Mouse (Mus musculus): Measurements from ENCODE around the gene Abcb10.
A peak's percentile ranks its signal among the peaks of the same experiment; 100 is the strongest.
"Not testable (repeated sequence)": the region's sequence is repeated elsewhere in the genome, so short reads cannot be mapped to it uniquely, and the experiment has no call there.

Gene Abcb10

DNA sequence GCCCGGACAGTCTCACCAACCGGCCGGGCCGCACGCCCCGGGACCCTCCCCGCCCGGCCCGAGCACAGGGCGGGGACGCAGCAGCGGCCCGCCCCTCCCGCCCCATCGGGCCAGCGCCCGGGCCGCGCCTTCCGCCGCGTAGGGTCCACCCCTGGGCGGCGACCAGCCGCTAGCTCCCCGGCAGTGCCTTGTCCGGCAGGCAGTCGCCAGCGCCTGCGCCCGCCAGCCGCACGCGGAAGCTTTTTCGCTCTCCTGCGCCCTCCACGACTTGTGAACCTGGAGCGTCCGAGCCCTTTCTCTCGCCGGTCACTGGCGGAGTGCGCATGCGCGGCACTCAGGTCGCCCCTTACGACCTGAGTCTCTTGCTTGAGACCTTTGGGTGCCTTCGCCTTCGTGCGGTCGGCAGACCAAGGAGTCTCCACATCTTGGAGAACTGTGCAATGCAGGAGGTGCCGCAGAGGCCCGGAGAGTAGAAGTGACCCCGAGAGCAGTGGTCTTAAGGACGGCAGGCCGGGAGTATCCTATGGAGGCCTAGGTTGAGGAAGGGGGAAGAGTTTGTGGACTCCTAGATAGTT is at the start of gene Abcb10:
TSS of gene Abcb10 (minus strand) at position 297 of the 575 bp plus-strand sequence.
- peak; percentile 89 for DNase-seq (ENCODE audit: extremely low spot score)

DNA sequence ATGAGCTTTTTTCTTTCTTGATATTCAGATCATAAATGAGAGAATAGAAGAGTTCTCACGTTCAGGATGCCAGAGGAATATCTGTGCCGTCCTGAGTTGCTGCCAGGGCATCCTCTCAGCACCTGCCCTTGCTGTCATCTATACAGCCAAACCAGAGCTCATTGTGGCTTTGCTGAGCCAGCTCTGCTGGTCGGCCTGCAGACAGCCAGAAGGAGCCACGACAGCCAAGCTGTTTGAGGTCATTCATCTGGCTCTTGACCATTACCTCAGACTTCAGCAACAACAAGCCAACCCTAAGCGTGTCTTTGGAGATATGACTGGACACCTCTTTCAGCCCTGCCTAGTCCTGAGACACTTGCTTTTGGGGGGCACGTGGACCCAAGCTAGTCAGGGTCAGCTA is 44.9 kb upstream of the Abcb10 start:
- DNase-seq (ENCODE audit: extremely low spot score), result no peak

DNA sequence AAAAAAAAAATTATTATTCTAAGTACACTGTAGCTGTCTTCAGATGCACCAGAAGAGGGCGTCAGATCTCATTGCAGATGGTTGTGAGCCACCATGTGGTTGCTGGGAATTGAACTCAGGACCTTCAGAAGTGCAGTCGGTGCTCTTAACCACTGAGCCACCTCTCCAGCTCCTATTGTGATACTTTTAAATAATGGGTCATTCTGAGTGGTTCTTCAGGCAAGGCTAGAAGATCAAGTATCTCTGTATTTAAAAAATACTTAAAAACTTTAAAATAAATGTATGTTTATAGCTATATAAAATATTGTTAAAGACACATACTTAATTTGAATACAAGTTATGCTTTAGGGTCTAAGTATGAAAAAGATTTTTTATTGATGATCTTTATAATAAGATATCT is 43.3 kb upstream of the Abcb10 start:
- DNase-seq (ENCODE audit: extremely low spot score), result not testable (repeated sequence)

DNA sequence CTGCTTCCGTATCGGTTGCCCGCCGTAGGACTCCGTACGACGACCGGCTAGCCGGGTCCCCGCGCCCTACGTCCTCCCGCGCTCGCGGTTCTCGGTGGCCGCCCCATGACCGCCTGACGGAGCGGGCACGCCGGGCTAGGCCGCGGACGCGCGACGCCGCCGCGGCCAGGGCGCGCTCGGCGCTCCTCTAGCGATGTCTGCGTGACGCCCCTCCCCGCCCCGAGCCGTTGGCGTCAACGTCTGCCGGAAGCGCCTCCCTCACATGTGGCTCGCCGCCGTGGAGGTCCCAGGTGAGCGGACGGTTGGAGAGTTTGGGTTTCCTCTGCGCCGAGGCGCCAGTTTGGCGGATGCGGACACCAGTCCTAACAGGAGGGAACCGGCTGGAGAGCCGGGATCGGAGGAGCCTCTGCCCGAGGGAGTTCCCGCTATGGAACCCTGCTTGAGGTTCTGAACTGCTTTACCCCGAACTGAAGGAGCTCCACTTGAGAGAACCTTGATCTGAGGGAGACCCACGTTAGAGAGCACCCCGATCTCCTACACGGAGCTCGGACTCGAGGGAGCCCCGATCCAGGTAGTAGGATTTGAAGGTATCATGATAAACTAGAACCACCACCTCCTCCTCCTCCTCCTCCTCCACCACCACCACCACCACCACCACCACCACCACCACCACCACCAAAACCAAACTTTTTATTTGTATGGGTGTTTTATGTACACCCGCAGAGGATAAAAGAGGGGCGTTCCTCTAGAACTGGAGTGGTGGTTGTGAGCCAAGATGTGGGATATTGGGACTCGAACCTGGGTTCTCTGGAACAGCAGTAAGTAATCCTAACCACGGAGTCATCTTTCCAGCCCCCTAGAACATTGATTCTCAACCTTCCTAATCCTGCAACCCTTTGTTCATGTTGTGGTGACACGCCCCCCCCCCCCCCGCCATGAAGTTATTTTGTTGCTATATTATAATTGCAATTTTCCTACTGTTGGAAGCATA is 38.6 kb upstream of the Abcb10 start, which contains the start of the genes Taf5l and Urb2:
TSS of gene Taf5l (minus strand) at position 161 of the 991 bp plus-strand sequence.
TSS of gene Urb2 (plus strand) at position 272 of the 991 bp plus-strand sequence.
- DNase-seq (ENCODE audit: extremely low spot score), result peak; percentile 94

DNA sequence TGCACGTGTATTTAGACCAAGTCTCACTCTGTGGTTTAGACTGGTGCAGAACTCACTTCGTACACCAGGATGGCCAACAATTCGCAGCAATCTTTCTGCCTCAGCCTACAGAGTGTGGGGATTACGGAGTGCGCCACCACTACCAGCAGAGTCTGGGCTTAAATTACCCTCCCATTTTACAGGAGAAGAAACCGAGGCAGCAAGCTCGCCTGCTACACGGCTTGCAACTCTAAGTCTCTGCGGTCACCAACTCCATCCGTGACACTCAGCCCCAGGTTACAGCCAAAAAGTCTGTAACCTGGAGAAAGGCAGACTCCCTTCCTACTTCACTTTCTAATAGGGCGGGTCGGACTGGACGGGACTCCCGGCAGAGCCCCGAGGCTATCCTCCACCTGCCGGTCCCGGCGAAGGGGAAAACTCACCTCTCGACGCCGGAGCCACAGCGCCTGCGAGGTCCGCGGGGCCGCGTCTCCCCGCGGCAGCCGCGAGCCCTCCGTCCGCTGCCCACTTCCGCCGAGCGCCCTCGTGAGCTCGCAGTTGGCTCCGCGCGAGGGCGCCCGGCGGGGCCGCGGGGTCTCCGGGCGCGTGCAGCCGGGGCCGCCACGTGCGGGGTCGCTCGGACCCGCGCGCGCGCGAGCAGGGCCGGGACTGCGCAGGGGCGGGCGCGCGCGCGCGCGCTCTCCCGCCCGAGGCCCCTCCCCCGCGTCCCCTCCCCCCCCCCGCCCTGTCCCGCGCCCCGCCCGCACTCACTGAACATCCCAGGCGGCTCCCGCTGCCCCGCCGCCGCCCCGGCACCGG is 37.7 kb upstream of the Abcb10 start:
- no peak for DNase-seq (ENCODE audit: extremely low spot score)

DNA sequence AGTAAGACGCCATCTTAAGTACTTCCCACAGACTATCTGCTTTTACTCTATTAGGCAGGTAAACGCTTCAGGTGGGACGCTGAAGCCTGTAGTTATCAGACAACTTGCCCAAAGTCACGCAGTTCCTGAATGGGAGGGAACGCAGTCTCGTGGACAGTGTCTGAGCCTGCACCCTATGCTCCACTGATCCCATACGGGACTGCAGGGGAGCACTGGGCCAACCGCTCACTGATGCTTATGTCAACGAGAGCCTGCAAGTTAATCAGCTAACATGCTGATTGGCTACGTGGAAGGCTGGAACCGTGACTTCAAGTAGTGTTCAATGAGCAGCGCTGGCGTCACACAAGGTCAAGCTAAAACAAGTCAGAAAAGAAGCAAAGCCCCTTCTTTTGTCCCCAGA is 36.9 kb upstream of the Abcb10 start:
- DNase-seq (ENCODE audit: extremely low spot score), result peak; percentile 22

DNA sequence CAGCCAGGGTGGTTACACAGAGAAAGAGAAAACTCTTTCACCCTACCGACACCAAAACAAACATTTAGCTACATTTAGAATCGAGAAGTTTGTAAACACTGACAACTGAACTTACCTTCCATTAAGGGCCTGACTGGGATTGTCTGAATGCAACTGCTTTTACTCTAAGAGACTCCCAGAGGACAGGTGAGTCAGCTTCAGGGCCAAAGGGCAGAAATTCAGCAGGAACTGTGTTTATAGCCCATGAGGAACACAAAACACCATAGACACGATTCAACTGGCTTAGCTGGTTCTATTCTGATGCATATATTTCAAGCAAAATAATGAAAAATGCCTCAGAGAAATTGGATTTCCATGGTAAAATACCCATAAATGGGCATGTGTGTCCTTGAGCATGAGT is 31.8 kb upstream of the Abcb10 start:
- no peak for DNase-seq (ENCODE audit: extremely low spot score)

DNA sequence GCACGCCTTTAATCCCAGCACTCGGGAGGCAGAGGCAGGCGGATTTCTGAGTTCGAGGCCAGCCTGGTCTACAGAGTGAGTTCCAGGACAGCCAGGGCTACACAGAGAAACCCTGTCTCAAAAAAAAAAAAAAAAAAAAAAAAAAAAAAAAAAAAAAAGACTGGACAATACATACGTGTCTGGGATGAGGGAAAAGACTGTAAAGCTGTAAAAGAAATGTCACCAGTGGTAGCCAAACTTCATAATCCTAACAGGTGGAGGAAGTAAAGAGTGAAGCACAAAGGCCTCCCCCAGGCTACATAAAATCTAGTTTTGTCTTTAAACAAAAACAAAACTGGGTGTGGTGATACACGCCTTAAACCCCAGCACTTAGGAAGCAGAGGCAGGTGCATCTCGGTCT is 31.4 kb upstream of the Abcb10 start:
- DNase-seq (ENCODE audit: extremely low spot score), result not testable (repeated sequence)

DNA sequence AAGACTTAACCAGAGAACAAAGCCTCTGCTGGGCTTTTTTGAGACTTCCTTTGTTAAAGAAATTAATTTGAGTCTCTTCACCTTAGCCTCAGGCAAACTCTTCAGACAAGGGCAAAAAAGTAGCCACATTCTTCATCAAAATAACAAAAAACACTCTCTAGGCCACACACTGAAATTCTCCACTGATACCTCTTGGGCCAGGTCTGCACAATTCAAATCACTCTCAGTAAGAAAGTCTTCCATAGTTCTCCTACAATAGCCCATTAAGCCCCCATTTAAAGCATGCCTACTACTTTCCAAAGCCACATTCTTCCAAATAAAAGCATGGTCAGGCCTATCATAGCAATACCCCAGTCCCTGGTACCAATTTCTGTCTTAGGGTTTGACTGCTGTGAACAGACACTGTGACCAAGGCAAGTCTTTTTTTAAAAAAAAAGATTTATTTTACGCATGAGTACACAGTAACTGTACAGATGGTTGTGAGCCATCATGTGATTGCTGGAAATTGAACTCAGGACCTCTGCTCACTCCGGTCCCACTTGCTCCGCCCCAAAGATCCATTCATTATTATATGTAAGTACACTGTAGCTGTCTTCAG is 29.2 kb upstream of the Abcb10 start:
- DNase-seq (ENCODE audit: extremely low spot score), result no peak

DNA sequence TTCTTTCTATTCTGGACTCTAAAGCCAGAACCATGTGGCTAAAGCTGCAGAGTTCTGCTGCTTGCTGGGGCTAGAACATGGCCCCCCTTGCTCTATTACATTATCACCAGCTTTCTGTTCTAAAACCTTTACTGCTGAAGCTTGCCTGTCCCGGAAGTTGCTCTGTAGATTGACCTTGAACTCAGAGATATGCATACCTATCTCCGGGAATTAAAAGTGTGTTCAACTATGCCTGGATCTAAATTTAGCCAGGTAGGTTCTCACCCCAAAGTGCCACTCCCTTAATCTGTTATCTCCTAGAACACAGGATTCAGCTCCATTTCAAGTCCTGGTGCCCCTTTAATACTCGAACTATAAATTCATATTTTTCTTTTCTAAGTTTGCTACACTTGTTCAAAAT is 28.7 kb upstream of the Abcb10 start:
- DNase-seq (ENCODE audit: extremely low spot score), result no peak

DNA sequence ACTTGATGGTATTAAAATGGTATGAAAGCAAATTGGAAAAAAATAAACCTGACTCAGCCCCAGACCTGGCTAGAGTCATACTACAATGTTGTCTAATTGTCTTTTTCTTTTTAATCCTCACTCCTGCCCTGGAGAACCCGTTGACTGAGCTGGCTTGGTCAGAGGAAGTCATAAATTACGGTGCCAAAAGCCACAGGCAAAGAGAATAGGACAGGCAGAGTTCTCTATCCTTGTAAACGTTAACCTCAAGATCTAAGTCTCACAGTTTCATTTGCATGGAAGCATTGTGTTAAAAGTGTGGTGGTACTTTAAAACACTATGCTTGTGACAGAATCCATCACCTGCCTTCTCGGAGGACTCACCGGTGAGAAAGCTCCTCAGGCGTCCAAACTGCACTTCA is 24.9 kb upstream of the Abcb10 start:
- DNase-seq (ENCODE audit: extremely low spot score), result no peak

DNA sequence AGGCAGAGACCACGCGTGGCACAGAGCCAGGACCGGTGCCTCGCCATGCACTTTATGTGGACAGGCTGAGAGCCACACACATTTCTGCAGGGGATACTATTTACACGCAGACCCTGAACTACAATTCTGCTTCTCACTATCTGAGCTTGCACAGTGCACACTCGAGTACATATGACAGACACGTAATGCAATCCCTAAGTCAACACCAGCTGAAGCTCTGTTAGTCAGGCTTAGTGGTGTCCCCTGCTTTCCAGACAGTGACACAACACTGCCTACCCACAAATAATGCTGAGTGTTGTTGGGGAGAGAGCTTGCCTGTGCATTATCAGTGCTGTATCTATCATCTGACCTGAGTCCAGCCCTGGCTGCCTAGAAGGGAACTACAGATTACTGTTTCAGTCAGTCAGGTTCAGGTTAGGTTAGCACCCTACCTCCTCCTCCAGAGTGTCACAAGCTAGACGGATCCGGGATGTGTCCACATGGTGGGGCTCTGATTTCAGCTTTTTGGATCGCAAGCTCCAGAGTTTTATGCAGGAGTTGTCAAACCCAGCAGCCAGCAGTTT is 19.7 kb upstream of the Abcb10 start:
- no peak for DNase-seq (ENCODE audit: extremely low spot score)

DNA sequence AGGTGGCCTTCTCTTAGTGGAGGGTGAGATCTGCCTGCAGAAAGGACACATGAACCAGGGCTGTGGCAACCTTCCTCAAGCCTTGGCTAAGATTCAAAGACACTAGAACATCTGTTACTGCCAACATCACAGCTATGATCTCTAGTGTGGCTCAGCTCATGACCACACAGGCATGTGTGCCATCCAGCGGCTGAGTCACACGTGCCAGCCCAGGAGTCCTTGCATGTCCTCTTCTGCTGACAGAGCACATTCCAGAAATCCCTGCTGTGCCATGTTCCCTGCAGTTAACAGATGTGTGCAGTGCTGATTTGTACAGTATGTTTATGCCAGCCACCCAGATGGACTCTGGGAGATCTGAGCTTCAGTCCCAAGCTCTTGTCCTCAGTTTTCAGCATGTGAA is 16.6 kb upstream of the Abcb10 start:
- no peak for DNase-seq (ENCODE audit: extremely low spot score)

DNA sequence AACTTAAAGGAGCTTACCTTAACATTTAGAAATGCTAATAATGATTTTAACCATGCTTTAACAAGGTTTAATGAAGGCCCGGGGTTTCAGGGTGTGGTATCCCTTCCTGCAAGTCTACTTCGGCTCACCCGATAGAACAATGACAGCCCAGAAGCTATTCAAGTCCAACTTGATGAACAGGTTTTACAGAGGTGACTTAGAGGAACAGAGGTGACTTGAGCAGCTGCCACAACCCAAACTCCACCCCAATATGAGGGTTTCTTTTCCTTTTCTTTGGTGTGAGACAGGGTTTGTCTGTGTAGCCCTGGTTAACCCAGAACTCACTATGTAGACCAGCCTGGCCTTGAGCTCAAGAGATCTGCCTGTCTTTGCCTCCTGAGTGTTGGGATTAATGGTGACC is 11.1 kb upstream of the Abcb10 start:
- DNase-seq (ENCODE audit: extremely low spot score), result no peak

DNA sequence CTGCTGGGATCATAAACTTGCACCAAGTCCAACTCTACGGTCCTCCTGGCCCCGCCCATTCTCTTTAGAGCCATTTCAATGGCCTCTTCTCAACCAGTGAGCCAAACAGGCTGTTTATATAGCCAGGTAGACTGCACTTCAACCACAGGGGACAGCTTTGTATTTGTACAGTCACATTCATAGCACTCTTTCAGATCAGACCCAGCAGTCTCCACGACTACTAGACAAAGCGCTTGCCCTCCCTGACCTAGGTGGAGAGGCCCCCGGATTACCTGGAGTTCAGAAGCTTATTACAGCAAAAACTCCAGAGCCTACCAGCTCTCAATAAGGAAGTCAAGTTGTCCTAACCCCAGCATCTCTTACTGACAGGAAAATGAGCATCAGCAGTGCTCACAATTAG is 10.7 kb upstream of the Abcb10 start:
- no peak for DNase-seq (ENCODE audit: extremely low spot score)

DNA sequence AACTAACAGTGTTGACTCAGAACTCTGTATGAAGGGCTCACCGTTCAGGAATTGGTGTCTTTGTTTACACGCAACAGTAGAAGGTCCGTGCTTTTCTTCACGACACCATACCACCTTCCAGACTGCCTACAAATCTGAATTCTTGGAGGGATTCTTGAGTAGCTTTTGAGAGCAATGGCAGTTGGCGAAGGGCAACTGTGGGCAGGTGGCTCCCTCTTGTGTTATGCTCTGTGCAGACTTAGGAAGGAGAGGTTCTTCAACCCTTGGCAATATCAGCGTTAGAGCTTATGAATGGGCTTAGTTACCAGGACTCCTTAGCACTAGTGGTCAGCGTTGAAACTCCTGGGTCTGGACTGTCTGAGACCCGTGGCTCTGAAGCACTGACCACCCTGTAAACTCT is 9.7 kb upstream of the Abcb10 start:
- no peak for DNase-seq (ENCODE audit: extremely low spot score)

DNA sequence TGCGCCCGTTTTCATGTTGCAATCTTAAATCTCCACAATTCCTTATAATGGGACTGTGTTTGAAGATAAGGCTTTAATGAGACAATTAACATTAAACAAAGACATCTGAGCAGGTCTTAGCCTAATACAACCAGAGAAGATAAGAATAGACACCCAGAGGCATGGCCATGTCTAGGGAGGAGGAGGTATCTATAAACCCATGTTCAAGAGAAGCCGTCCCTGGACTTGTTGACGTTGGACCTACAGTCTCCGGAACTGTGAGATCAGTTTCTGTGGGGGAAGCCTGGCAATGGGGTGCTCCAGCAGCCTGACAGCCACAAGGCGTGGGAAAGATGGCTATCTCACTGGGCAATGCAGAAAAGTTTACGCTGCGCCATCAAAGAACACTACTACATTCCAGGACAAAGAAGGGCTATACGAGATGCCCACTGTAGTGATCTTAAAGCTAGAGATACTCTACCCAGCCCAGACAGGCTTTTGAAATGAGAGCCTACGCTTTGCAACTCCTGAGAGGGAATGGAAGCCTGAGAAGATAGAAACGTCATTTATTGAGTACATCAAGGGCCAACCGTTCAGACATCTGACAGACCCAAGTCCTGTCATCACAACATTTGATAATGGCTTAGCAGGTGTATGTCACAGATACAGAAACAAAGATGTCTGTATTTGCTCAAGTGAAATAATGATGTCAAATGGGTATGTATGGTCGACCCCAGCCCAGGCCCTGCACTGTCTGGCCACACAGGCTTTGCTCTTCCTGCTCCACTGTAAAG is 7.5 kb upstream of the Abcb10 start:
- no peak for DNase-seq (ENCODE audit: extremely low spot score)

DNA sequence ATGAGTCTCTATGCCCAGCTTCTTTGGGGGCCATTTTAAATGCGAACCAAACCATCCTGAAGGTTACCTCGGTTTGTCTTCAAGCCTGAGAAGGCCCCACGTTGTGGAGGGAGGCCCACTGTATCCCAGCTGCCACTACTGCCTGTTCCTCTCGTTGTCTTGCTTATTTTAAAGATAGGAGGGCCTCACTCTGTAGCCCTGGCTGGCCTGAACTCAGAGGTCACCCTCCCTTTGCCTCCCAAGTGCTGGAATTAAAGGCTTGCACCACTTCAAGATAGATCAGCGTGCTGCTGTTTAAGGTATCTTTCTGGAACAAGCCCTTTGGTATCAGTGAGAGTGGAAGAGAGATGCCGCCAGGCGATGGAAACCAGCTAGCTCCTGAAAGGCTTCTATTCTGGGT is 6.2 kb upstream of the Abcb10 start:
- DNase-seq (ENCODE audit: extremely low spot score), result no peak

DNA sequence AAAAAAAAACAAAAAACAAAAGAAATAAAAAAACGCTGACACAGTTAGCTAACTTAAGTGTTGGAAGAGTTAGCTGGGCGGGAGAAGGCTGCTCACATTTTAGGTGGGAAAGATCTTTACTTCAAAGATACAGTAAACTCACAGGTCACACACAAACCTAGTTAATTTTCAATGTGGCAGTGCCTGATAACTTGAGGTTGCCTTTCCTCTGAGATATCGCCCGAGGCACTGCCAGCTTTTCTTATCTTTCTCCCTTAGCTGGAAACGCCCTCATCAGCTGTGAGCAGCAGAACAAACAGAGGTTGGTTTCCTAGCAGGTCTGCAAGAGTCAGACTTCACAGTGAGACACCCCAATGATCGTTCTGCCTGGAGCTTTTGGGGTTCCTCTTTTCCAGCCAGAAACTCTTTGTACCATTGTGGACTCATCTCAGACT is 5.7 kb upstream of the Abcb10 start:
- no peak for DNase-seq (ENCODE audit: extremely low spot score)

DNA sequence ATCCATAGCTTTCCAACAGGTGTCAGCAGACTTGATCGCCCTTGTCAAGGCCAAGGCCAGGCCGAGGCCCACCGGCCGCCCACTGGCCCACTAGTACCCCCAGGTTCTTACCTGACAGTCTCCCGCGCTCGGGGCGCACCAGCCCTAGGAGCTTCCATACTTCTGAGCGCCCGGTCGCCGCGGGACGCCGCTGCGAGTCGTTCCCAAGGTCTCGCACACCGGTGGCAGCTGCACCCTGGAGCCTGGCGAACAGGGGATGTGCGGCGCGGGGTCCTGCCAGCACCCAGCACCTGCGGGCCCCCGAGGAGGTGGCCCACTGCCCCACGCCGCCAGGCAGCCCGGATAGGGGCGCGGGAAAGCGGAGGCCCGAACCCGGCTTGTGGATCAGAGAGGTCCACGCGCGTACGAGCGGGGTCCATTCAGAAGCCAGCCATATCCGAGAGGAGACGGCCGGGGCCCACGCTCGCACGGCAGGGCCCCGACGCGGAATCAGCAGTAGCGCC is 580 bp downstream of the Abcb10 start:
- no peak for DNase-seq (ENCODE audit: extremely low spot score)
